Mouse (Mus musculus) heart, embryonic 14.5 days (tissue): ENCODE results near the gene Vps51. TPM values are rescaled to one million over a fixed set of nuclear protein-coding genes. Genes with fewer than 3 reads are reported as not detected.
"Not testable (repeated sequence)": the region's sequence is repeated elsewhere in the genome, so short reads cannot be mapped to it uniquely, and the experiment has no call there.

ENCODE experiments used
- ATAC-seq: fragments of 200-750 bp; cut with Nextera tagmentation; 2 replicates; pipeline ENCODE4 v1.8.0; 2017; ENCODE audit warnings: low read depth, moderate TSS enrichment; ENCODE audit not compliant: insufficient number of reproducible peaks, insufficient read depth, low FRiP score
- H3K27ac ChIP-seq, 2 experiments: fragments of 200-500 bp in 1 of 2; fragments of 300-500 bp in 1 of 2; sonication (generic) in 1 of 2; replicated peaks in 1 of 2; 2 replicates each; pipeline ENCODE4 v1.5.1; 2012 to 2014; ENCODE audit warnings: low read depth in 2 of 2, low read length in 2 of 2, control low read depth in 1 of 2, mild to moderate bottlenecking in 1 of 2, mixed read lengths in 1 of 2; ENCODE audit not compliant: control insufficient read depth in 1 of 2, insufficient read depth in 1 of 2
- H3K27me3 ChIP-seq: fragments of 300-500 bp; sonication (generic); 2 replicates; pipeline ENCODE4 v1.6.1; 2014; ENCODE audit warnings: mild to moderate bottlenecking, low read length, control low read depth; ENCODE audit not compliant: control insufficient read depth, insufficient read depth
- H3K36me3 ChIP-seq: fragments of 300-500 bp; sonication (generic); 2 replicates; pipeline ENCODE4 v1.6.1; 2014; ENCODE audit warnings: mild to moderate bottlenecking, control low read depth, low read length, mixed read lengths; ENCODE audit not compliant: control insufficient read depth, insufficient read depth
- H3K4me1 ChIP-seq, 2 experiments: fragments of 200-500 bp in 1 of 2; fragments of 300-500 bp in 1 of 2; sonication (generic) in 1 of 2; 2 replicates each; pipeline ENCODE4 v1.6.1; 2012 to 2014; ENCODE audit warnings: low read length in 2 of 2, control low read depth in 1 of 2, mixed read lengths in 1 of 2; ENCODE audit not compliant: control insufficient read depth in 2 of 2, insufficient read depth in 2 of 2
- H3K4me2 ChIP-seq: fragments of 300-500 bp; sonication (generic); 2 replicates; pipeline ENCODE4 v1.6.1; 2014; ENCODE audit warnings: mild to moderate bottlenecking, low read length
- H3K4me3 ChIP-seq, 2 experiments: fragments of 200-500 bp in 1 of 2; fragments of 300-500 bp in 1 of 2; sonication (generic) in 1 of 2; 2 replicates each; pipeline ENCODE4 v1.5.1; 2012 to 2014; ENCODE audit warnings: low read length in 2 of 2, mild to moderate bottlenecking in 2 of 2, control low read depth in 1 of 2, low read depth in 1 of 2, moderate library complexity in 1 of 2; ENCODE audit not compliant: control insufficient read depth in 1 of 2, insufficient read depth in 1 of 2
- H3K9ac ChIP-seq: fragments of 300-500 bp; sonication (generic); 2 replicates; pipeline ENCODE4 v1.6.1; 2014; ENCODE audit warnings: mild to moderate bottlenecking, low read length
- H3K9me3 ChIP-seq: fragments of 300-500 bp; sonication (generic); 2 replicates; pipeline ENCODE4 v1.6.1; 2016; ENCODE audit warnings: low read length, control low read depth; ENCODE audit not compliant: control insufficient read depth
- WGBS: fragments of 180-500 bp; shearing (Covaris S2); extraction: QIAGEN DNeasy Blood & Tissue Kit; methylation state at CpG from one replicate; pipeline ENCODE4 v1.1.7; 2014; 5-methylcytosine and 5-hydroxymethylcytosine counted together
- polyA plus RNA-seq: library from polyadenylated mRNA; unstranded; fragments of >200 nt; fragmentation: Nextera tagmentation; extraction: Ambion mirVana; gene quantifications from 2 replicates; pipeline ENCODE4 v1.2.1, GENCODE M21; 2014

Vps51 gene
- polyA plus RNA-seq, 1 experiment from 2014 or later, result 44.8 TPM

GRCm38 (mm10) chr19:6046294-6047153 is 30.5 kb downstream of the Vps51 start, which contains the start of gene Syvn1:
Gene Syvn1 (plus strand): TSS chr19:6046576.
- H3K4me2 ChIP-seq, result peak within 1 kb of the TSS; percentile 89
- under 1% methylated on average over 65 of the region's 65 CpGs for WGBS
- H3K4me1 ChIP-seq, result peaks cover 6 to 19% of the 10 kb centered on the region in 2 experiments; a peak in 3 of 4 replicates
- no peaks in the 10 kb centered on the region for H3K27me3 ChIP-seq
- peak within 1 kb of the TSS; percentile 99 for H3K27ac ChIP-seq
- peaks cover 35% of the 10 kb centered on the region for H3K36me3 ChIP-seq
- peak within 1 kb of the TSS; percentile 88 to 90 for H3K4me3 ChIP-seq
- peak within 1 kb of the TSS; percentile 91 for H3K9ac ChIP-seq
- H3K9me3 ChIP-seq, result no peaks in the 10 kb centered on the region
- peak; percentile 82 for ATAC-seq

DNA sequence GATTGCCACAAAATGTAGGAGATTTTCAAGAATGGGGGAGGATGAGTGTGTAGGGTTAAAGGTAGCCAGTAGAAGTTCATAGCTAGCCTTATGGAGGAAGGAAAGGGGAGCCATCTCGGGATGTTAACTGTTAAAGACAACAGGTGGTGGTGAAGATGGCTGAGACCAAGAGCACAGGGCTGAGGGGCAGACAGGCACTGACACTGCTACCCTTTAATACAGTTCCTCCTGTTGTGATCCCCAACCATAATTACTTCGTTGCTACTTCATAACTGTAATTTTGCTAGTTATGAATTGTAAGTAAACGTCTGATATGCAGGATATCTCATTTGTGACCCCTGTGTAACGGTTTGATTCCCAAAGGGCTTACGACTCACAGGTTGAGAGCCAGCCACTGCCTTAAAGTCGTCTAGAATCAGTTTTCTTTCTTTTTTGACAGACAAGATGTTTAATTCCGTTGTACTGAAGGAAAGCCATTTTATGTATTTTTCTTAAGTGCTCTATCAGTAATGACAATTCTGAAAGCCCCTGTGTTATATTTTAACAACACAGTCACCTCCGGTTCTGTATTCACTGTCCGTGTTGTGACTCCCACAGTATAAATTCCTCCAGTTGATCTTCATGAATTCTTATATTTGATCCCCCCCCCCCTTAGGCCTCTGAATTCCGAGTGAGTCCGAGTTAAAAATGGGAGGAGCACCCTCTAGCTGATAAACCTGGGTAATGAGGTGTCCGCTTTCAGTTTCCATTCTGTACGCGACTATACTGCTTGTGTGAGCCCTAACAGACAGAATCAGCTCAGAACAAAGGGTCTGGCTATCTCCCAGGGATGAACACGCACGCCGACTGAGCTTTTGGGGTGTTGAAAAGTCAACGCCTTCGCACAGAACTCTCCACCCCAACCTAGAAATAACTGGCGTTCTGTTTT is 31.4 kb downstream of the Vps51 start:
- peak; percentile 25; the same call in 1 of the 2 replicates for ATAC-seq
- H3K27ac ChIP-seq, result peak overlapping the region; percentile 89 to 99
- H3K4me2 ChIP-seq, result peak overlapping the region; percentile 89
- H3K4me3 ChIP-seq, result peak overlapping the region; percentile 88 to 90
- WGBS, result 14% methylated on average over 20 of the region's 20 CpGs
- H3K36me3 ChIP-seq, result peaks cover 26% of the 10 kb centered on the region
- H3K9me3 ChIP-seq, result no peaks in the 10 kb centered on the region
- H3K27me3 ChIP-seq, result no peaks in the 10 kb centered on the region
- H3K9ac ChIP-seq, result peak overlapping the region; percentile 91
- peaks cover 6 to 19% of the 10 kb centered on the region in 2 experiments; a peak in 3 of 4 replicates for H3K4me1 ChIP-seq

DNA sequence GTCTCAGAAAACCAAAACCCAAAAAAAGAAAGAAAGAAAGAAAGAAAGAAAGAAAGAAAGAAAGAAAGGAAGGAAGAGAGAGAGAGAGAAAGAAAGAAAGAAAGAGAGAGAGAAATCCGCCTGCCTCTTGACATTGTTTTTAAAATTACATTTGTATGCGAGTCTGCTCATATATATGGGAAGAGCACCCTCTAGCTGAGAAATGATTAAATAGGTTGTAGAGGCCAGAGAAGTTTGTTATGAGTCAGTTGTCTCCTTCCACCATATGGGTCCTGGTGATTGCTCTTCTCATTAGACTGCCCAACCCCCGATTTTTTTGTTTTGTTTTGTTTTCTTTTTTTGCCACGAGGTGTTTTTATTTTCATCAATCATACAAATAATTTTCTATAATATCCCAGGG is 32.9 kb downstream of the Vps51 start:
- WGBS, result 53% methylated on average over 4 of the region's 4 CpGs
- not testable (repeated sequence) for H3K4me3 ChIP-seq, H3K9ac ChIP-seq, ATAC-seq, H3K27ac ChIP-seq, H3K27me3 ChIP-seq, H3K9me3 ChIP-seq, H3K4me2 ChIP-seq
- Histone ChIP-seq H3K36me3 (peaks cover 11% of the 10 kb centered on the region), H3K4me1 (peaks cover 6 to 19% of the 10 kb centered on the region in 2 experiments; a peak in 3 of 4 replicates)

DNA sequence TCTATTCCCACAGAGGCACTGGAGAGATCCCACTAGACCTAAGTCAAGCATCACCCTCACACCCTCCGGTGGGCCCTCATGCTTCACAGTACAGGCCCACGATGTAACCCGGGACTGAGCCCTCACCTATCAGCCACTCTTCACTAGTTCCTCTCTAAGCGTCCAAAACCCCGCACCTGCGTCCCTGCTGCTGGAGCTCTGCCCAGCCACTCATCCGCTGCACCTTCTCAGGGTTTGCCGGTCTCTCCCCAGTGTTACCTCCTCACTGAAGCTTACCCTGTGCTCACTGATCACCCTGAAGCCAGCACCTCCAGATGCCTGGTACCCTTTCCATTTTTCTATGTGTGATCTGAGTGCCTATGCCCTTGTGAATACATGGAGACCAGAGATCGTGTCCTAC is 34.7 kb downstream of the Vps51 start:
- Histone ChIP-seq H3K4me2 (no peak overlapping the region), H3K4me1 (peaks cover 2 to 9% of the 10 kb centered on the region in 2 experiments; a peak in 3 of 4 replicates), H3K27ac (no peak overlapping the region), H3K27me3 (no peaks in the 10 kb centered on the region), H3K9ac (no peak overlapping the region), H3K9me3 (no peaks in the 10 kb centered on the region), H3K4me3 (no peak overlapping the region), H3K36me3 (no peaks in the 10 kb centered on the region)
- ATAC-seq, result no peak
- WGBS, result 76% methylated on average over 9 of the region's 9 CpGs

GRCm38 (mm10) chr19:6040002-6040401 is 37.0 kb downstream of the Vps51 start:
- no peak overlapping the region for H3K9ac ChIP-seq

GRCm38 (mm10) chr19:6038326-6038725 is 38.7 kb downstream of the Vps51 start:
- H3K9me3 ChIP-seq, result no peaks in the 10 kb centered on the region
- H3K27ac ChIP-seq, result no peak overlapping the region
- H3K4me1 ChIP-seq, result no peaks in the 10 kb centered on the region
- ATAC-seq, result no peak
- 71% methylated on average over 7 of the region's 7 CpGs for WGBS
- no peak overlapping the region for H3K4me2 ChIP-seq
- H3K9ac ChIP-seq, result no peak overlapping the region
- no peak overlapping the region for H3K4me3 ChIP-seq
- H3K27me3 ChIP-seq, result no peaks in the 10 kb centered on the region
- no peaks in the 10 kb centered on the region for H3K36me3 ChIP-seq

More at GRCm38 (mm10) chr19:6040002-6040401, 37.0 kb downstream of the Vps51 start:
- ATAC-seq, result no peak
- Histone ChIP-seq H3K4me2 (no peak overlapping the region), H3K27ac (no peak overlapping the region), H3K9me3 (no peaks in the 10 kb centered on the region), H3K36me3 (no peaks in the 10 kb centered on the region), H3K4me1 (peaks cover under 1% of the 10 kb centered on the region in 2 experiments; a peak in 1 of 4 replicates), H3K4me3 (no peak overlapping the region), H3K27me3 (no peaks in the 10 kb centered on the region)

GRCm38 (mm10) chr19:6037695-6038094 is 39.3 kb downstream of the Vps51 start:
- no peaks in the 10 kb centered on the region for H3K27me3 ChIP-seq

More at GRCm38 (mm10) chr19:6037695-6038094, 39.3 kb downstream of the Vps51 start:
- ATAC-seq, result no peak
- Histone ChIP-seq H3K9ac (no peak overlapping the region), H3K4me3 (no peak overlapping the region), H3K4me2 (no peak overlapping the region), H3K36me3 (no peaks in the 10 kb centered on the region), H3K27ac (no peak overlapping the region), H3K9me3 (no peaks in the 10 kb centered on the region), H3K4me1 (no peaks in the 10 kb centered on the region)
